Mouse (Mus musculus) lung, embryonic 14.5 days (tissue): ENCODE results near the gene Actn4. TPM values are rescaled to one million over a fixed set of nuclear protein-coding genes. Genes with fewer than 3 reads are reported as not detected.

Experiments
- ATAC-seq: fragments of 200-750 bp; cut with Nextera tagmentation; 2 replicates; pipeline ENCODE4 v1.8.0; 2017; ENCODE audit warnings: mild to moderate bottlenecking, moderate TSS enrichment, moderate library complexity; ENCODE audit not compliant: insufficient read depth
- DNase-seq: peaks from one replicate; pipeline ENCODE4 v3.0.0-alpha.2; 2015
- H3K27ac ChIP-seq: fragments of 300-500 bp; sonication (generic); 2 replicates; pipeline ENCODE4 v1.5.1; 2014; ENCODE audit warnings: low read depth, mild to moderate bottlenecking, moderate library complexity
- H3K27me3 ChIP-seq: fragments of 300-500 bp; sonication (generic); 2 replicates; pipeline ENCODE4 v1.6.1; 2014; ENCODE audit warnings: low read length, control low read depth; ENCODE audit not compliant: insufficient read depth
- H3K36me3 ChIP-seq: fragments of 300-500 bp; sonication (generic); 2 replicates; pipeline ENCODE4 v1.6.1; 2014; ENCODE audit warnings: control low read depth; ENCODE audit not compliant: insufficient read depth
- H3K4me1 ChIP-seq: fragments of 300-500 bp; sonication (generic); 2 replicates; pipeline ENCODE4 v1.6.1; 2014; ENCODE audit warnings: antibody characterized with exemption, control low read depth; ENCODE audit not compliant: insufficient read depth
- H3K4me2 ChIP-seq: fragments of 300-500 bp; sonication (generic); 2 replicates; pipeline ENCODE4 v1.6.1; 2014; ENCODE audit warnings: mild to moderate bottlenecking
- H3K4me3 ChIP-seq: fragments of 300-500 bp; sonication (generic); 2 replicates; pipeline ENCODE4 v1.5.1; 2014; ENCODE audit warnings: low read depth, low read length
- H3K9ac ChIP-seq: fragments of 300-500 bp; sonication (generic); 2 replicates; pipeline ENCODE4 v1.6.1; 2014
- H3K9me3 ChIP-seq: fragments of 300-500 bp; sonication (generic); 2 replicates; pipeline ENCODE4 v1.6.1; 2016; ENCODE audit warnings: low read depth, low read length, control low read depth
- CTCF ChIP-seq: IDR thresholded peaks from 2 replicates; pipeline ENCODE4 v1.5.1; 2016; ENCODE audit warnings: antibody characterized with exemption, low read depth
- WGBS: fragments of 180-500 bp; shearing (Covaris S2); extraction: QIAGEN DNeasy Blood & Tissue Kit; methylation state at CpG from one replicate; pipeline ENCODE4 v1.1.7; 2014; 5-methylcytosine and 5-hydroxymethylcytosine counted together
- polyA plus RNA-seq: library from polyadenylated mRNA; unstranded; fragments of >200 nt; fragmentation: Nextera tagmentation; extraction: Ambion mirVana; gene quantifications from 2 replicates; pipeline ENCODE4 v1.2.1, GENCODE M21; 2014

Actn4 gene
- polyA plus RNA-seq, 1 experiment from 2014 or later = 270 TPM

GRCm38 (mm10) chr7:28961584-28961926 lies 585 bp downstream of the Actn4 start:
- Histone ChIP-seq H3K9me3 (no peaks in the 10 kb centered on the region), H3K4me1 (peaks cover 33% of the 10 kb centered on the region), H3K36me3 (no peaks in the 10 kb centered on the region), H3K27me3 (no peaks in the 10 kb centered on the region), H3K27ac (peak overlapping the region; percentile 88), H3K4me2 (peak overlapping the region; percentile 92), H3K4me3 (peak overlapping the region; percentile 99), H3K9ac (peak overlapping the region; percentile 95)
- ATAC-seq = no peak
- TF ChIP-seq CTCF = no peak
- 1% methylated on average over 7 of the region's 7 CpGs for WGBS
- DNase-seq = no peak

DNA sequence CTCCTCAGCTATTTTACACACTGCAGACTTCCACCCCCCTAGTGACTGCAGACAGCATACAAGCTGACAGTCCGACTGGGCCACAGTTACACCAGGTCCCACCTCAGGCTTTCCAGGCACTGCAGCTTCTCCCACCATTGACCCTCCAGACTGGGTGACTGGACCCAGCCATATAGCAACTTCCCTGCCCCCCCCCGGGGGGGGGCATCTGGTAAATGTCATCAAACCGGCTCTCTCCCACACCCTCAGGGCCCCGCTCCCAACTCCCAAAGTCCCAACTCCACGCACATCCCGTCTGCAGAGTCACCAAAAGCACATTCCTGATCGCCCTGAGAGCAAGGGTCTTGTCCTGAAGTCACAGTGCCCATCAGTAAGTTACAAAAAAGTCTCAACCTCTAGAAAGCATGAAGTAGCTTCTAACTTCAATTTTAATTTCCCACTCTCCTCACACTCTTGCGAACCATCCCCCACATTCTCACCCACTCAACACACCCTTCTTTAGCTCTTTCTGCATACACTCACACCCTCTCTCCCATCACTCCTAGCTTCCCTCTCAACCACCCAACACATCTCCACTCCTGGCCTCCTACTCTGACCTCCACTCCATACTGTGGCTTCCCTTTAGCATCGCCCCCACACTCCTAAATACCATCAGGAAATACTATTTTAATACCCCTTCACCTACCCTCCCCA lies 1.6 kb downstream of the Actn4 start:
- Histone ChIP-seq H3K4me2 (peak overlapping the region; percentile 92), H3K9me3 (no peaks in the 10 kb centered on the region), H3K4me1 (peaks cover 40% of the 10 kb centered on the region), H3K36me3 (no peaks in the 10 kb centered on the region), H3K27ac (peak overlapping the region; percentile 76), H3K27me3 (no peaks in the 10 kb centered on the region), H3K9ac (peak overlapping the region; percentile 95), H3K4me3 (peak overlapping the region; percentile 99)
- TF ChIP-seq CTCF = 0 out of 2 replicates have a peak, but pooled peaks have one; percentile 4
- WGBS = 14% methylated on average over 9 of the region's 9 CpGs
- ATAC-seq (no peak), DNase-seq (no peak)

GRCm38 (mm10) chr7:28959505-28960045 lies 2.6 kb downstream of the Actn4 start:
- Histone ChIP-seq H3K9me3 (no peaks in the 10 kb centered on the region), H3K4me1 (peaks cover 47% of the 10 kb centered on the region), H3K4me2 (peak overlapping the region; percentile 92), H3K36me3 (peaks cover 3% of the 10 kb centered on the region; the same call in 1 of the 2 replicates), H3K4me3 (peak overlapping the region; percentile 99), H3K27ac (peak overlapping the region; percentile 76), H3K9ac (peak overlapping the region; percentile 95), H3K27me3 (no peaks in the 10 kb centered on the region)
- WGBS = 21% methylated on average over 6 of the region's 6 CpGs
- DNase-seq (peak; percentile 47), ATAC-seq (no peak)
- TF ChIP-seq CTCF = no peak

- no peak for DNase-seq
- Histone ChIP-seq H3K4me1 (peaks cover 51% of the 10 kb centered on the region), H3K4me2 (peak overlapping the region; percentile 92), H3K4me3 (peak overlapping the region; percentile 99; the same call in 1 of the 2 replicates), H3K9ac (0 out of 2 replicates have a peak overlapping the region, but pooled peaks have one; percentile 95), H3K27me3 (no peaks in the 10 kb centered on the region), H3K9me3 (no peaks in the 10 kb centered on the region), H3K36me3 (peaks cover 5% of the 10 kb centered on the region; the same call in 1 of the 2 replicates), H3K27ac (peak overlapping the region; percentile 76; the same call in 1 of the 2 replicates)
- TF ChIP-seq CTCF = no peak
- no peak for ATAC-seq
- 37% methylated on average over 1 of the region's 1 CpGs for WGBS
These were observed 3.4 kb downstream of the Actn4 start for GRCm38 (mm10) chr7:28958770-28959169.

GRCm38 (mm10) chr7:28957997-28958725 lies 4.0 kb downstream of the Actn4 start:
- H3K4me3 ChIP-seq = no peak overlapping the region
- 78% methylated on average over 1 of the region's 1 CpGs for WGBS
- H3K27ac ChIP-seq = peak overlapping the region; percentile 61
- H3K9me3 ChIP-seq = no peaks in the 10 kb centered on the region
- H3K27me3 ChIP-seq = no peaks in the 10 kb centered on the region
- ATAC-seq (no peak), DNase-seq (no peak)
- H3K36me3 ChIP-seq = peaks cover 5% of the 10 kb centered on the region; the same call in 1 of the 2 replicates
- TF ChIP-seq CTCF = no peak
- peaks cover 57% of the 10 kb centered on the region for H3K4me1 ChIP-seq
- H3K4me2 ChIP-seq = peak overlapping the region; percentile 92
- no peak overlapping the region for H3K9ac ChIP-seq

- Histone ChIP-seq H3K27me3 (no peaks in the 10 kb centered on the region), H3K9ac (no peak overlapping the region), H3K9me3 (no peaks in the 10 kb centered on the region), H3K36me3 (peaks cover 5% of the 10 kb centered on the region; the same call in 1 of the 2 replicates), H3K27ac (peak overlapping the region; percentile 61; the same call in 1 of the 2 replicates), H3K4me3 (no peak overlapping the region), H3K4me1 (peaks cover 65% of the 10 kb centered on the region), H3K4me2 (peak overlapping the region; percentile 92; the same call in 1 of the 2 replicates)
- 46% methylated on average over 6 of the region's 6 CpGs for WGBS
- ATAC-seq = peak; percentile 25; the same call in 1 of the 2 replicates
- TF ChIP-seq CTCF = no peak
- peak; percentile 84 for DNase-seq
These were observed 4.9 kb downstream of the Actn4 start for GRCm38 (mm10) chr7:28957286-28957685.

DNA sequence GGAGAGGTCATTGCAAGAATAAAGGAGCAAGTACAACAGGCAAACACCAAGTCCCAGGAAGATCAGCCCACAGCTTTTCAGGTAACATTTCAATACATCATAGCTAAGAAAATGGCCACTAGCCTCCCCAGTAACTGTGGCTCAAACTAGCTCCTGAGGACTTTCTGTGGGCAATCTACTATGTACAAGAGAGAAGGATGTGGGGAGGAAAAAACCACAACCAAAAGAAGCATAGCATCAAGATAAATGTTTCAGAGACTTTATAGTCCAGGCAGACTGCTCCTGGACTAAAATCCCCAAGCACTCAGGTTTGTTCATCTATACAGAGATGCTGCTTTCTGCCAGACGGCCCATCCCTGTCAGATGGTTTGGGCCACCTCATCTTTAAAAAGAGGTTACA lies 5.9 kb downstream of the Actn4 start:
- Histone ChIP-seq H3K4me3 (no peak overlapping the region), H3K4me2 (no peak overlapping the region), H3K27me3 (no peaks in the 10 kb centered on the region), H3K4me1 (peaks cover 76% of the 10 kb centered on the region), H3K9me3 (no peaks in the 10 kb centered on the region), H3K27ac (no peak overlapping the region), H3K9ac (no peak overlapping the region), H3K36me3 (peaks cover 5% of the 10 kb centered on the region; the same call in 1 of the 2 replicates)
- DNase-seq (no peak), ATAC-seq (no peak)
- 75% methylated on average over 1 of the region's 1 CpGs for WGBS
- TF ChIP-seq CTCF = no peak
